Mouse (Mus musculus): Measurements from ENCODE around the gene Gdf9. TPM values are rescaled to one million over a fixed set of nuclear protein-coding genes. Genes with fewer than 3 reads are reported as not detected.

Gdf9 gene
- not detected for polyA plus RNA-seq (2014; fragmentation: Illumina TruSeq; extraction: RNeasy Lipid Tissue Mini Kit (QIAGEN cat#74804); ENCODE audit: low read depth, low replicate concordance)

GRCm38 (mm10) chr11:53430670-53431346 is at the start of gene Gdf9, which contains the start of gene Uqcrq:
Gene Gdf9, plus strand, starts transcription at chr11:53431023.
Gene Uqcrq, minus strand, starts transcription at chr11:53430831.

GRCm38 (mm10) chr11:53423036-53423435 is 7.8 kb upstream of the Gdf9 start, which contains the start of gene Leap2:
Gene Leap2, minus strand, starts transcription at chr11:53423170.

GRCm38 (mm10) chr11:53456474-53457371 is 25.9 kb downstream of the Gdf9 start, which contains the start of the genes Gm10447 and Shroom1:
Gene Gm10447, minus strand, starts transcription at chr11:53457110.
Gene Shroom1, plus strand, starts transcription at chr11:53457205.

GRCm38 (mm10) chr11:53469968-53470695 is 39.3 kb downstream of the Gdf9 start, which contains the start of gene Gm9837:
Gene Gm9837, minus strand, starts transcription at chr11:53470479.

GRCm38 (mm10) chr11:53479783-53480301 is 49.0 kb downstream of the Gdf9 start, which contains the start of the genes Gm9945 and Sowaha:
Gene Gm9945, plus strand, starts transcription at chr11:53480166.
Gene Sowaha, minus strand, starts transcription at chr11:53480274.

Other genes starting within 250 kb of the Gdf9 start
- gene Hspa4, start 130.6 kb upstream of the Gdf9 start, polyA plus RNA-seq (2014; fragmentation: Illumina TruSeq; extraction: RNeasy Lipid Tissue Mini Kit (QIAGEN cat#74804); ENCODE audit: low read depth, low replicate concordance) = 197 TPM
- gene Zcchc10, start 106.3 kb upstream of the Gdf9 start, polyA plus RNA-seq (2014; fragmentation: Illumina TruSeq; extraction: RNeasy Lipid Tissue Mini Kit (QIAGEN cat#74804); ENCODE audit: low read depth, low replicate concordance) = 9.2 TPM
- gene Aff4, start 80.2 kb upstream of the Gdf9 start, polyA plus RNA-seq (2014; fragmentation: Illumina TruSeq; extraction: RNeasy Lipid Tissue Mini Kit (QIAGEN cat#74804); ENCODE audit: low read depth, low replicate concordance) = 41.4 TPM
- gene Leap2, start 7.9 kb upstream of the Gdf9 start, polyA plus RNA-seq (2014; fragmentation: Illumina TruSeq; extraction: RNeasy Lipid Tissue Mini Kit (QIAGEN cat#74804); ENCODE audit: low read depth, low replicate concordance) = 198 TPM
- gene Uqcrq, start 192 bp upstream of the Gdf9 start, polyA plus RNA-seq (2014; fragmentation: Illumina TruSeq; extraction: RNeasy Lipid Tissue Mini Kit (QIAGEN cat#74804); ENCODE audit: low read depth, low replicate concordance) = 114 TPM
- 1.3 TPM for gene Gm10447, start 26.1 kb downstream of the Gdf9 start, polyA plus RNA-seq (2014; fragmentation: Illumina TruSeq; extraction: RNeasy Lipid Tissue Mini Kit (QIAGEN cat#74804); ENCODE audit: low read depth, low replicate concordance)
- gene Shroom1, start 26.2 kb downstream of the Gdf9 start, polyA plus RNA-seq (2014; fragmentation: Illumina TruSeq; extraction: RNeasy Lipid Tissue Mini Kit (QIAGEN cat#74804); ENCODE audit: low read depth, low replicate concordance) = 3.5 TPM
- not detected for gene Gm9837, start 39.5 kb downstream of the Gdf9 start, polyA plus RNA-seq (2014; fragmentation: Illumina TruSeq; extraction: RNeasy Lipid Tissue Mini Kit (QIAGEN cat#74804); ENCODE audit: low read depth, low replicate concordance)
- gene Gm9945, start 49.1 kb downstream of the Gdf9 start, polyA plus RNA-seq (2014; fragmentation: Illumina TruSeq; extraction: RNeasy Lipid Tissue Mini Kit (QIAGEN cat#74804); ENCODE audit: low read depth, low replicate concordance) = not detected
- gene Sowaha, start 49.3 kb downstream of the Gdf9 start, polyA plus RNA-seq (2014; fragmentation: Illumina TruSeq; extraction: RNeasy Lipid Tissue Mini Kit (QIAGEN cat#74804); ENCODE audit: low read depth, low replicate concordance) = not detected
- 1.7 TPM for gene Sept8, start 88.2 kb downstream of the Gdf9 start, polyA plus RNA-seq (2014; fragmentation: Illumina TruSeq; extraction: RNeasy Lipid Tissue Mini Kit (QIAGEN cat#74804); ENCODE audit: low read depth, low replicate concordance)
- gene Kif3a, start 136.4 kb downstream of the Gdf9 start, polyA plus RNA-seq (2014; fragmentation: Illumina TruSeq; extraction: RNeasy Lipid Tissue Mini Kit (QIAGEN cat#74804); ENCODE audit: low read depth, low replicate concordance) = 3.7 TPM
- not detected for gene Il4, start 187.6 kb downstream of the Gdf9 start, polyA plus RNA-seq (2014; fragmentation: Illumina TruSeq; extraction: RNeasy Lipid Tissue Mini Kit (QIAGEN cat#74804); ENCODE audit: low read depth, low replicate concordance)
- gene Il13, start 203.7 kb downstream of the Gdf9 start, polyA plus RNA-seq (2014; fragmentation: Illumina TruSeq; extraction: RNeasy Lipid Tissue Mini Kit (QIAGEN cat#74804); ENCODE audit: low read depth, low replicate concordance) = not detected